Mouse (Mus musculus) brain, embryonic 14.5 days (tissue): ENCODE data around the gene Lipo2.
"Not testable (repeated sequence)": the region's sequence is repeated elsewhere in the genome, so short reads cannot be mapped to it uniquely, and the experiment has no call there.

ENCODE experiments used
- CTCF ChIP-seq: fragments of 200-500 bp; IDR thresholded peaks from 2 replicates; pipeline ENCODE4 v1.5.1; 2012; ENCODE audit warnings: inconsistent platforms, mild to moderate bottlenecking, moderate library complexity, borderline replicate concordance; ENCODE audit not compliant: insufficient read depth, insufficient read length; ENCODE audit errors: extremely low read depth
- POLR2A ChIP-seq: fragments of 200-500 bp; IDR thresholded peaks from 2 replicates; pipeline ENCODE4 v1.6.1; 2012; ENCODE audit warnings: mild to moderate bottlenecking, inconsistent platforms, borderline replicate concordance; ENCODE audit not compliant: poor library complexity, insufficient read depth, insufficient read length, severe bottlenecking; ENCODE audit errors: extremely low read depth

- TF ChIP-seq CTCF, POLR2A: not testable (repeated sequence)
Measured at GRCm38 (mm10) chr19:33761287-33762086, 10.3 kb upstream of the Lipo2 start, which contains the start of gene Lipo3.
